Mouse (Mus musculus): ENCODE measurements at regions not wholly inside any gene's neighbourhood (a gene's known extent, or its start where the extent isn't known, plus 50 kb on each side); places are given as distances from the start of the nearest gene placed in this dataset.
"Not testable (repeated sequence)": the region's sequence is repeated elsewhere in the genome, so short reads cannot be mapped to it uniquely, and the experiment has no call there.

DNA sequence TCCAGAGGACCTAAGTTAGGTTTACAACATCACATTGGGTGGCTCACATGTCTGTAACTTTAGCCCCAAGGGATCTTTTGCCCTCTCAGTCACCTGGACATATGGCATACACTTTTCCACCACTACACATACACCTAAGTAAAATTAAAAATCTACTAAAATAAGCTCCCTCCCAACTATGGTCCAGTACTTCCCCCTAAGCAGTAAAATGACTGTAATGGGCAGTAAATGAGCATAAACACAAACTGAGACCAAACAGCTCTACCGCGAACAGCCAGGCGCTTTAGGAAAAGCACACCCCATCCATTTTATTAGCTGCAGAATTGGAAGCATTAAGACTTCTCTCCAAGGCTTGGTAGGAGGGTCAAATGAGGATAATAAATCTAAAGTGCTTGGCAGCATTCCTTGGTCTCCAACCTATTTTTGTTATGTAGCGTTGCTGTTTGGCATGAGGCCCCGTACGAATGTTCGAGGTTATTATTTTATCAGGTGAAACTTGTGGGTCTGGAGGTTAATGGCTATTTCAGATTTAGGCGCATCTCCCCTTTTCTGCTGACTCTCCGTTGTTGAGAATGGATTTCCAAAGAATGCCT, 157.5 kb upstream of the Eif4g2 start:
- DNase-seq, result no peak

DNA sequence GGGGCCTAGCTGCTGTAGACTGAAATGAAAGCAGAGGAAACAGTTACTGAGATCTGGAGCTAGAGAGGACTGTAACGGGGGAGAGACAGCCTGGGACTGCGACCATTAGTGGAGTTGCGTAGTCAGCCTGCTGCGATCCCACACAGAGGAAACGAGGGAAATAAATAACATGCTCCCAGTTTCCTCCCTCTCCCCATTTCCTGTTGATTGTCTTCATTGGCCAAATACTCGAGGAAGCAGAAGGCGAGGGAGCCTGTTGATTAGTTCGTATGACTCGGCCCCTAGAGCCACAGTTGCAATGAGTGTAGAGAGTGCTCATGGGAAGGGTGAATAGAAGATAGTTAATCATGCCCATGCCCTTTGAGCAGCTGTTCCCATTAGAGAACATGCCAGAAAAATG, 155.0 kb upstream of the Eif4g2 start:
- no peak for DNase-seq

DNA sequence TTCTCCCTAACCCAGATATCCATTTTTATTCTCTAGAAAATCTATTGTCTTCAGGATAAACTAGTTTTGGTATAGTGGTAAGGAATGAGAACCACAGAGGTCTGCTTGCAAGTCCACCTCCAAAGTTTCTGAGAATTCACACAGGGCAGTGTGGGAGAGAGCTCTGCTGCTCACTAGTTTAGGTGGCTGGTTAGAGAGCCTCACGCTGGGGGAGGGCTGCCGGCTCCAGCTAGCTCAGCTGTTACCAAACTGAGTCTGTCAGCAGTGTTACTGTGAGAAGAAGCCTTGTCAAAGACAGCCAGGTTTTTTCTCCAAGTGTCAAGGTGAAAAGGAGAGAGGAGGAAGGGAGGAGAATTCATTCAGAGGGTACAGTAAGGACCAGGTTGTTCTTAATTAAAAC, 147.8 kb upstream of the Eif4g2 start:
- no peak for DNase-seq

DNA sequence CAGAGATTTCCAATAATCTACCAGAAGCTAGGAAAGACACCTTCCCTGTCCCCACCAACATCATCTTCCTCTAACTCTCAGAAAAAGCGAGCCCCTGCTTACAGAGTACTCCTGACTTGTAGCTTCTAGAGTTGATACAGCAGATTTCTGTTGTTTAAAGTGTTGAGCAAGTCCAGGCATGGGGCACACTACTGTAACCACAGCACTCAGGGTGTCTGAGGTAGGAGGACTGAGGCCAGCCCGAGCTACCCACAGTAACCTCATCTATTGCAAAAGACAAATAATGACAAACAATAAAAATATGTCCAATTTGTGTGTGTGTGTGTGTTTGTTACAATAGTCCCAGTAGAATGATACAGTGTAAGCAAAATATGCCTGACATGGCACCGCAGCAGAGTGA, 144.3 kb upstream of the Eif4g2 start:
- no peak for DNase-seq

DNA sequence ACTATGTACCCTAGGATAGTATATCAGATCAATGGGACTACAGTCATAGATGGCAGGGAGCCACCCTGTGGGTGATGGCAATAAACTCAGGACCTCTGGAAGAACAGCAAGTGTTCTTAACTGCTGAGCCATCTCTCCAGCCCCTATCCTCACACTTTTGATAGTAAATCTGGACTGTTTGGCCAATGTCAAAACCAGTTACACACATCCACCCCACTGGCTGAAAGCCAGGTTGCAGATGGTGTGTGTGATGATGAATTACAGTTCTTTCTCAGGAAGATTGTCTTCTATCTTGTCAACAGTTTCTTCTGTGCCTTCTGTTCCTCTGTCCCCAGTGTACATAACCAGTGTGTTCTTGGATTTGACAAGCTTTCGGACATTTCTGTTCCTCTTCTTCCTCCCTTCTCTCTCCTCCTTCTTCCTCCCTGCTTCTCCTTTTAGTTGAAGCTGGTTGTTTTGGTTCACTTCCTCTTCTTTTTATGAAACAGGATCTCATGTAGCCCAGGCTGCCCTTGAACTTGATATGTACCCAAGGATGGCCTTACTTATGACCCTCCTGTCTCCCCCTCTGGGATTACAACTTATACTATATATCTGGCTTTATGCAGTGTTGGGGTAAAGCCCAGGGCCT, 143.3 kb upstream of the Eif4g2 start:
- DNase-seq, result no peak

DNA sequence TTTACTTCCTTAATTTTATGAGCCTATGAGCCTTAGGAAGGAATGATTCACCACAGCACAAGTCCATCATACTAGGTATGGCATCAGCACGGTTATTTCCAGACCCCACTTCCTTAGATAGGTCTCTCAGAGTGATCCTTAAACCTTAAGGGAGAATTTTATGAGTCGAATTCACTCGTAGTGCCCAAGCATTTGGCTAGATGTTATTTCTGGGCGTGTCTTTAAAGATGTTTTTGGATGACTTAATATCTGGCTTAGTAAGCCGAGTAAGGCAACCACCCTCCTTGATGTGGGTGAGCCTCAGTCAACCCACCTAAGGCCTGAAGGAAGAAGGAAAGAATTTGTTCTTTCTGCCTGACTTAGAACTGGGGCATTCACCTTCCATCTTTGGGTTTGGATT, 132.8 kb upstream of the Eif4g2 start:
- DNase-seq, result no peak

DNA sequence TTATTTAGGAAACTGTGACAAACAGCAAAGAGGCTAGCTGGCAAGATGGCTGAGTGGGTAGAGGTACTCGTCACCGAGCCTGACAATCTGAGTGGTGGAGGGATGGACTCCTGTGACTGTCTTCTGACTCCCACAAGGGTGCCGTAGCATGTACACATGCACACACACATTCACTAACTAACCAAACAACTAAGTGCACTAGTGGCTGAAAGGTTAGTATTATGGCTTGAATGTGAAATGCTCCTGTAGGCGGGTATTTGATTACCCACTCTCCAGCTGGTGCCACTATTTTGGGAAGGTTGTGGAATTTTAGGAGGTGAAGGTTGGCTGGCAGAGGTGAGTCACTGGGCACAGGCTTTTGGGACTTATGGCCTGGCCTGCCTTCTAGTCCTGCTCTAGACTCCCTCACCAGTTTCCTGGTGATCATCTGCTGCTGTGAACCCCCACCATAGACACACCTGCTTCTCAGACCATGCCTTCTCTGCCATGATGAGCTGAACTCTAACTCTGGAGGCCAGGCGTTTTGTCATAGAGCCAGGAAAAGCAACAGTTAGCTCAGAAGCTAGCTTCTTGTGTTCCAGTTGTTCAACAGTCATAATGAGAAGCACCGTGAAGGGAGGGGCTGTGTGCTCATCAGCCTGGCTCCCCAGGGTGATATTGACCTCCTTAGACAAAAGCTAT, 131.5 kb upstream of the Eif4g2 start:
- no peak for DNase-seq

DNA sequence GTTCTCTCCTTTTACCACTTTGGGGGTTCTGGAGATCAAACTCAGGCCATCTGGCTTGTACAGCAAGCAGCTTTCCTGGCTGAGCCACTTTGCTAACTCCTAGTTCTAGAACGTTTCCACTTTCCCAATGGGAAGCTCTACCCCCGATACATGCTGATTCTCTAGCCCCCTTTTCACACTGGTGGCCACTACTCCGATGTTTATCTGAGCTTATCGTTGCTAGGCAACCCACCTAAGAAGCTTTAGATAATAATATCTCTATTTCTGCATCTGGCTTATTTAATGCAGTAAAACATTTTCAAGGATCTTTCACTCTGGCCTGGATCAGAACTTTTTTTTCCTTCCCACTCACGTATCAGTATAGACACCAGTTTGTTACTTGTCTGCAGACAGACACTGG, 129.4 kb upstream of the Eif4g2 start:
- DNase-seq, result no peak

DNA sequence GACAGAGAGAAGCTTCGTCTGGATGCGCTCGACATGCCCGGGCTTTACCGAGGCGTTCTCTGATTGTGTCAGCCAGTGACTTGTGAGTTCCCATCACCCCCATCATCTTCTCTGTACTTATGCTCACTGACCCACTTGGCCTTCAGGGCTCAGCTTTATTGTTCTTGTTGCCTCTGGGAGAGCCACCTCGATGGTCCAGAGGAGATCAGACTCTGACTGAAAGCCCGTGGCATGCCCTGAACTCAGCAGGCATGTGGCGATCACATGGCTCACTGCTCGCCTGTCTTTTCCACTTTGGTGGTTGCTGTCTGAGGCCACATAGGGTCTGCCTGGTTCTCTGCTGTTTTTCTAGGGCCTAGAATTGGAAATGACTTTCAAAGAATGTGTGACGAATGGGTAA, 128.8 kb upstream of the Eif4g2 start:
- DNase-seq, result no peak

DNA sequence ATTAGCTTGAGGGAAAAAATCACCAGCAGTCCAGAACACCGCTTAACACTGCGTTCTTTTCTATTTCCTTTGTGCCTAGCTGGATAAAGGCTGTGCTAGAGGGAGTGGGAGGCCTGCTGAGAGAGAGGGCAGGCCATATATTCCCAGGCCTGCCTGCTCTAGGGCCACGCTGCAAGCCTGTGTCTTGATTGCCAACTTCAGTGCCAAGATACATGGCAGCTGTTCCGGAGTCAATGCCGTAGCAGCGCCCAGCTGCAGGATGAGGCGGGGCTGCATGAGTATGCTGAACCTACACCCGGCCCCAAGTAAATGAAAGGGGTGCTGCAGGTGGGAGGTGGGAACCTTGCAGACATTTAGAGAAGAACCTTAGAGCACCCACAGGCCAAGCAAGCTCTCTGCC, 127.5 kb upstream of the Eif4g2 start:
- DNase-seq, result no peak

DNA sequence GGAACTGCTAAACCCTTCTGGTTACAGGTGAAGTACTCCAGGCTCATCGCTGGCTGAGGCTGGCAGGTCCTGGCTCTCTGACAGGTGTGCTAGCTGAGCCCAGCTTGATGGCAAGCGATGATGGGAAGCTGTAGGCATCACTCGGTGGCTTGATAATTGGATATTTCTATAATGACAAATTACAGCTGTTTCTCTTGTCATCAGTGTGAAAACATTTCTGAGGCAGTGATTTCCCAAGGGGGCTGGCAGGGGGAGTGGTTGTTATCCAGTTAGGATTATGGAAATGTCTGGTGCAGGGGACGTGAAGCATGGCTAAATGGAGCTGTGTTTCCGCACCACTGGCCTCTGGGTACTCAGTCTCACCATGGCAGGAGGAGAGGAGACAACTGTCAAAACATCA, 123.0 kb upstream of the Eif4g2 start:
- DNase-seq, result no peak

DNA sequence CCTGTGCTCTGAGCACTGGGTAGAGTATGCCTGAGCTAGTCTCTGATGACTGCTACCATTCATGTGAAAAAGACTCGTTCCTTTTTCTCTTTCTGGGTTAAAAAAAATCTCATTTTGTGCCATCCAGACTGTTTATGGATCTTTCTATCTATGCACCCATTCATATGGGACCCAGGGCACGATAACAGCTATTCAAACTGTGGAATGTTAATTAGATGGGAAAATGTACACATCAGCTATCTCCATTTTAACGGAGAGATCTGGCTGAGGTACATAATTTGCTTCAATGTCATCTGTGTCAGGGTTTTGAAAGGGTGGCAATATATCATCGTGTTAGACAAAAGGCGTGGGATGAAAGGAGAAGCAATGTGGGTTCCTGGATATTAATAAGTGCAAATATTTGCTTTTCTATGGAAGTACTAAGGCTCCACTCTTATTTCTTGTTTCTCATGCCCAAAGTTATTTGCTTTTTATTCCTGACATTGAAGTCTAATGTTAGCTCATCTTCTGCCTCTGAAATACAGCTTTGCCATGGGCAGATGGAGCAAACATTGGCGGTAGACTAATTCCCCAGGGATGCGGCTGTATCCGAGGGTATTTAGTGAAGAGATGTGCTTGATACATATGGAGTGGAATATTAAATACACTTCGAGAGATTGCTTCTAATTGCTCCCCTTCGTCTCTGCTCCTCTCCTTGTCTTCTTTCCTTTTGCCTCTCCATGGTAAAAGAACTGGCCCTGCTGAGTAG, 116.0 kb upstream of the Eif4g2 start:
- no peak for DNase-seq

DNA sequence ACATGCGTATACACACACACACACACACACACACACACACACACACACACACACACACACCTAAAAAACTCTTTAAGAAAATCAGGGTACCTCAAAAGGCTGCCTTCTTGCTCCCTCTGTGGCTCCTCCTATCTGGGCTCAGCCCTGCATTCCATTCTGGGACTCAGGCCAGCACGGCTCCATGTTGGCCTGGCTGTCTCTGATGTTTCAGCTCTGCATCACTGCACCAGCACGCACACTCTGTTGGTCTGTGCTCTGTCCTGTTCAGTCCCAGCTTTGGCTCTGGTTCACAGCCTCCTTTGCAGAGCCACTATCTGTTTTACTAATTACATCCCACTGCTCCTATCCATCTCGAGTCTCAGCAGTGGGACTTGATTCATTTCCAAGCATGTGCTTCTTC, 108.8 kb upstream of the Eif4g2 start:
- no peak for DNase-seq

DNA sequence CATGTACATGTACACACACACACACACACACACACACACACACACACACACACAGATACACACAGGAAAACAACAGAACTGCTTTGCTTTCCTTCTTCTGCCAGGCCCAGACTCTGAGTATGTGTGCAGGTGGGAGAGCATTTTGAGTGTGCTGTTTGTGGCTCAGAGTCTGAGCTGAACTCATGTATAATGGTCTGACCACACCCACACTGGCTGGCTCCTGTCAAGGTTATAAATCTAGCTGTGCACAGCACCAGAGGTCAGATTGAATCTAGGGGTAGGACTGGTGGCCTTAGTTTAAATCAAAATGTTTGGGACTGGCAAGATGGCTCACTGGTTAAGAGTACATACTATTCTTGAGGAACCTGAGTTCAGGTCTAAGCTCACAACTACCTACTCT, 108.4 kb upstream of the Eif4g2 start:
- no peak for DNase-seq

DNA sequence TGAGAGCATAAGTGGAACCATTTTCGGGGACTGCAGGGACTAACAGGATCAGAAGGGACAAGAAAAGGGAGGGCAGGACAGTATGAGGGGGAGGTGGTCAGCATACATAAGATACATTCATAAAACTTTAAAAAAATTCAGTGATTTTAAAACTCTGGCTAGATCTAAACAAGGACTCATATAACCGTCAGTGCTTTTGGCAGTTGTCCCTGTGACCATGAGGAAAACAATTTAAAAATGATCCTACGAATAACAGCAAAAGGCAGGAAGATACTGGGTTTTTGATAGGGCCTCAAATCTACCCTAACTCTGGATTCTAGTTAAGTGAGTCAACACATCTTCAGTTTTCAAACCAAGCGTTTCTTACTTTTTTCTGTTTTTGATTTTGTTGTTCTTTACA, 106.9 kb upstream of the Eif4g2 start:
- no peak for DNase-seq

DNA sequence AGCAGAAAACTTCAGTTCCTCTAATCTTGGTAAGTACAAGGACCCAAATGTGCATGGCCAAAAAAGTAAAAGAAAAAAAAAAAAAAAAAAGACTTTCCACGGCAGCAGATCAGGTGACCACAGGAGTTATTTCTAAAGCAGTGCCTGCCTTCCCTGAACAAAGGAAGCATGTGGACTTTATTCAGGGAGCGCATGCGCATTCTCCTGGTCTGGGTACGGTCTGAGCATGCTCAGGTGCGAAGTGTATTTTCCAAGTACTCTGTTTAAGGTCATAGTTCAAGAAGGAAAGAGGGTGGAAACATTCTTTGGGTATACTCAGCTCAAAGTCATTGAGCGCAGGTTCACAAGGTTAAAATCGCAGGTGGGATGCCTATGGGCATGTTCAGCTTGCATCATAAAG, 103.1 kb upstream of the Eif4g2 start:
- no peak for DNase-seq

DNA sequence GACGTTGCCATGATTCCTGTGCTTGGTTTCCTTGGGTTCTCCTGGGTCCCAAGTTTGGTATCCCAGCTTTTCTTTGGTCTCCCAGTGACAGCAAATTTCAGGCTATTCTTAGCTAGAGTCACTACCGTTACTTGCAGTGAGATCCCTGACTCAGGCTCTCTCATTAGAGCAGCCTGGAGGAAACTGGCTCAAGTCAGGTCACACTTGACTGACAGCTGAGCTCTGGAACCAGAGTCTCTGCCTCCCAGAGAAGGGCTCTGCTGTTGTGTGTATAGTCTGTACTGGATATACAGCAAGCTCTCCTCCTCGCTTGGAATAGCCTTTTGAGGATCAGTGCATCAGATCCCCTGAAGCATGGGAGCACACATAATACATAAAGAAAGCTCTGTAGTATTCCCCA, 100.7 kb upstream of the Eif4g2 start:
- no peak for DNase-seq

DNA sequence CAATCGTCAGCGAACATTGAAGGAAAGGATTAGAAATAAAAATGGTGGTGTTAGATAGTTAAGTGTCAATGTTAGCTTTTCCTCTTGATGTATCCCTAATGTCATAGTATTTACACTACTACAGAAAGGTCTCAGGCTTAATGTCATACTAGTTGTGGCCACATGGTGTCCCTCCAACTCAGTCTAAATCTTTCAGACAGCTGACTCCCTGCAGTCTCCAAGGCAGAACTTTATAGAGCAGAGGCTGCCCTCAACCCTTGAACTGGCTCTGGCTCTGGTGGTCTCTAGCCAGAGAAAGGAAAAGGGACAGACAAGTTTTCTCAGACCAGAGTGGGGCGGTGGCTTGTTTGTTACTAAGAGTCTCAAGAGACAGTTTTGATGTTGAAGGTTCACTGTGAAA, 99.5 kb upstream of the Eif4g2 start:
- DNase-seq, result peak; percentile 26

DNA sequence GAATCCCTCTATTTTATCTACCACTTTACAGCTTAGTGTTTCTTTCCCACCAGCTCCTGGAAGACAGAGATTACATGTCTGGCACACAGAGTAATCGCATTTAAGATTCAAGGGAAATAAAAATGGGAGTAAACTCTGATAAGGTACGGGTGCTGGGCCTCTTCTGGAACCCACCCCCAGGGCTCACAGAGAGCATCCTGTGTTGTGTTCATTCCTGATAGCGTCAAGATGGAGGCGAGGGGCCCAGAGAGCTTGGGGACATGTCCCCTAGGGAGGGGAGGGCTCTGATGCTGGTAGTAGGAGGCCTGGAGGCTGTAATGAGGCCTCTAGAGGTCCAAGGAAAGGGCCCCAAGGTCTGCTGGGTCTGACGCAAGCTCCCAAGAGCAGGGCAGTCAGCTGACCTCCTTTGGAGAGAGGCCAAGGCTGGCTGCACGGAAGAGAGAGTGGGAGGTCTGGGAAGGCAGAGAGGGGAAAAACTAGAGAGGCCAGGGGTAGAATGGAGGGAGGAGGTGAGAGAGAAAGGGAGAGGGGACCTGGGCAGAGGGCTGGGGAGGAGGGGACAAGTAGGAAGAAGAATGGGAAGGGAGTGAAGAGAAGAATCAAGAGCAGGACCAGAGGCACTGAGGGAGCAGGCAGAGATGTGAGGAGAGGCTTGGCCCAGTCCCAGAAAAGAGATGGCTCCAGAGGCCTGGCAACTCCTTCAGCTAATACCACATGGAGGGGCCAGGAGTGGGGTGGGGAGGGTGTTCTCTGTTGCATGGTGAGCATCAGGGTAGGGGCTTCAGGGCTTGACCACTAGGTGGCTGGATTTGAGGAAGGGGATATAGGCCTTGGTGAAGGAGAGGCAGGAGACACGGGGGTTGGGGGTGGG, 96.8 kb upstream of the Eif4g2 start:
- no peak for DNase-seq

DNA sequence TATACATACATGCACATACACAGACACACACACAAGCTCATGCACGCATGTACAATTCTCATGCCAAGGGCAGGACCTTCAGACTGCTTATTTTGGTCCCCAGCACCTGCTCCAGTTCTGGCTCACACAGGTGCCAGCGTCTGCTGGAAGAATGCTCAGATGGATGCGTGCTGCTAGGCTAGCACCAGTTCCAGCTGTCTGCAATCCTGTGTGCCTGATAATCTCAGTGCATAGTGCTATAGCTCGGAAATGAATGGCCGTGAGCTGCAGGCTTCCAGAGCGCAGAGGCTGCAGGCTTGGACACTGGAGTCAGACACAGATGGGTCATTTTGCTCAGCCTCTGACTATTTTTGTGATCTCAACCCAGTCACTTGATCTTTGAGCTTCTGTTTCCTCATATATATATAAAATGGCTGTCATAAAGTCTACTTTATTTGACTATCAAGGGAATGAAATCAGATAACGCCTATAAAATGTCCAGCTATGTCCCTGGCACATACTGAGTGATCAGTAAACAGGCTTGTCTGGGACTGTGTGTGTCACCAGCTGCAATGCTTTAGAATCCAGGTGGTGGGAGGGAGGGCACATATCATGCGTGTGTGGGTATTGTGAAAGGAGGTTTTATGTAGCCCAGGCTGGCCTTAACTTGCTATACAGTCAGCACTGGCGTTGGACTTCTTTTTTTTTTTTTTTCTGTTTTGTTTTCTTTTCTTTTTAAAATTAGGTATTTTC, 91.7 kb upstream of the Eif4g2 start:
- no peak for DNase-seq

DNA sequence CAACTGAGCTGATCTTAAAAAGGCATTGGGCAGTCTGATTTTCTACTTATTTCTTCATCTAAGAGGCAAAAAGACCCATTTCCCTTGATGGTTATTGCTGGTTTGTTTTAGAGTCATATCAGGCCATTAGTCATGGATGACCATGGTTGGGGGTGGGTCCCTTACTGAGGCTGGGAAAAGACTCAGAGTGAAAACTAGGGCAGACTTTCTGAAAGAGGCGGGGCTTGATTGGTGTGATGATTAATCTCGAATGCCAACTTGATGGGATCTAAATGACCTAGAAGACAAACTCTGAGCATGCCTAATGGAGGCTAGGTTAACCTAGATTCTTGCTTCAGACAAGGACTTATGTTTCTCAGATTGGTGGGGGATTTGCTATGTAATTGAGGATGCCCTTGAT, 89.2 kb upstream of the Eif4g2 start:
- no peak for DNase-seq

DNA sequence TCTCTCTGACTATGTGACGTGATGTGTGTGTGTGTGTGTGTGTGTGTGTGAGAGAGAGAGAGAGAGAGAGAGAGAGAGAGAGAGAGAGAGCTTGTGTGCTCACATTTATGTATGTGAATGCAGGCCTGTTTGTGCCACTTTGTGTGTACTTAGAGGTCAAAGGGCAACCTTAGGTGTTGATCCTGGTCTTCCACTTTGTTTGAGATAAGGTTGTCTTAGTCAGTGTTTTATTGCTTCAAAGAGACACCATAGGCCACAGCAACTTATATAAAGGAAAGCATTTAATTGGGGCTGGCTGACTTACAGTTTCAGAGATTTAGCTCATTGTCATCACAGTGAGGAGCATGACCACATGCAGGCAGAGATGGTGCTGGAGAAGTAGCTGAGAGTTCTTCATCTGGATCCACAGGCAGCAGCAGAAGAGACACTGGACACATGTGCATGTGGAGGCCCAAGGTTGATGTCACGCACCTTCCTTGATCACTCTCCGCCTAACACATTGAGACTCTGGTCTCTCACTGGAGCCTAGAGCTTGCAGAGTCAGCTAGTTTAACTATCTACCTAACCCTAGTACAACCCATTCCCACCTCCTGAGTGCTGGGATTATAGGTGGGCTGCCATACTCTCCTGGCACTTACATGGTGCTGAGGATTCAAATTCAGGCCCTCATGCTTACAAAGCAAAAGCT, 85.9 kb upstream of the Eif4g2 start:
- DNase-seq, result not testable (repeated sequence)

Data from thymus, postnatal 25 days (tissue).